Mouse (Mus musculus) spleen, postnatal 10 days (tissue): ENCODE results near the gene Mus81.

Source experiments
- DNase-seq, 2 experiments: peaks; one replicate each; pipeline ENCODE4 v3.0.0; 2021 to 2022; ENCODE audit warnings: low spot score in 2 of 2

Mus81 gene

GRCm38 (mm10) chr19:5471846-5472245 is 16.4 kb downstream of the Mus81 start:
- no peak for DNase-seq

- DNase-seq = no peak
Observed at GRCm38 (mm10) chr19:5468374-5468773, 19.8 kb downstream of the Mus81 start, which contains the start of gene Ctsw. Gene Ctsw, minus strand, starts transcription at chr19:5468507.

- DNase-seq = no peak
Observed at GRCm38 (mm10) chr19:5466916-5467500, 21.2 kb downstream of the Mus81 start.

GRCm38 (mm10) chr19:5465037-5465436 is 23.2 kb downstream of the Mus81 start:
- DNase-seq = no peak

GRCm38 (mm10) chr19:5463791-5464562 is 24.2 kb downstream of the Mus81 start:
- peak; percentile 42 to 71 for DNase-seq

- DNase-seq = no peak
Observed at GRCm38 (mm10) chr19:5463212-5463611, 25.0 kb downstream of the Mus81 start.

GRCm38 (mm10) chr19:5461411-5461810 is 26.8 kb downstream of the Mus81 start:
- no peak for DNase-seq

GRCm38 (mm10) chr19:5460465-5460911 is 27.7 kb downstream of the Mus81 start, which contains the start of gene Fibp:
Gene Fibp, plus strand, starts transcription at chr19:5460615.
- DNase-seq = peak; percentile 78 to 91

- no peak for DNase-seq
Observed at GRCm38 (mm10) chr19:5459896-5460295, 28.3 kb downstream of the Mus81 start.

GRCm38 (mm10) chr19:5459019-5459418 is 29.2 kb downstream of the Mus81 start:
- DNase-seq = no peak

- no peak for DNase-seq
Observed at GRCm38 (mm10) chr19:5457746-5458442, 30.3 kb downstream of the Mus81 start, which contains the start of gene Ccdc85b. Gene Ccdc85b, minus strand, starts transcription at chr19:5457894.

- peak; percentile 91 to 94 for DNase-seq
Observed at GRCm38 (mm10) chr19:5456922-5457745, 31.1 kb downstream of the Mus81 start.

- DNase-seq = no peak
Observed at GRCm38 (mm10) chr19:5456241-5456921, 31.8 kb downstream of the Mus81 start.

GRCm38 (mm10) chr19:5455568-5455967 is 32.6 kb downstream of the Mus81 start:
- DNase-seq = no peak

- no peak for DNase-seq
Observed at GRCm38 (mm10) chr19:5455037-5455436, 33.2 kb downstream of the Mus81 start.

- DNase-seq = no peak
Observed at GRCm38 (mm10) chr19:5451766-5452165, 36.4 kb downstream of the Mus81 start.

GRCm38 (mm10) chr19:5449673-5450072 is 38.5 kb downstream of the Mus81 start:
- no peak for DNase-seq

GRCm38 (mm10) chr19:5448354-5449150 is 39.6 kb downstream of the Mus81 start:
- peak in 1 of 2 experiments; percentile 56 for DNase-seq

- DNase-seq = peak; percentile 60 to 84
Observed at GRCm38 (mm10) chr19:5447515-5448353, 40.5 kb downstream of the Mus81 start, which contains the start of gene Fosl1. Gene Fosl1, plus strand, starts transcription at chr19:5447547.
